Mouse (Mus musculus) heart, postnatal 10 days (tissue): ENCODE measurements at regions not wholly inside any gene's neighbourhood (a gene's known extent, or its start where the extent isn't known, plus 50 kb on each side); places are given as distances from the start of the nearest gene placed in this dataset.

ENCODE experiments used
- DNase-seq, 2 experiments: peaks; one replicate each; pipeline ENCODE4 v3.0.0; 2021
- intact Hi-C: fragments of 180-260 bp; cut with DNase I; formaldehyde crosslinking; loops from one replicate; pipeline ENCODE4 v1.15.1; 2025

DNA sequence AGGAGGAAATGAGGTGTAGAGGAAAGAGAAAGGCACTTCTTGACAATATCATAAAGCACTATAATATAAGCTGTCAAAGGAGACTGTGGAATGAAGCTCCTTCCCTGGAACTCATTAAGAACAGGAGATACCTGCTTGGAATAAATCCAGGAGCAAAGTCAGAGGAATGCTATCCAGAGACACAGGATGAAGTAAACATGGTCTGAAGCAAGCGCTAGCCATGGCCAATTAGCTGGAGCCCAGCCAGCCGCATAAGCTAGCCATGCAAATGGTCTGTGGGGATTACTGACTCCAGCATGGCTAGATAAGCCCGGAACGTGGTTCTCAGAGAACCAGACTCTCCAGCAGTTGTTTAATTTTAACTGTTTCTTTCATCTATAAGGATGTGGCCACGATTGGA lies 54.9 kb upstream of the Gpc3 start:
- peak in 1 of 2 experiments; percentile 8 for DNase-seq
- intact Hi-C loops: no loop called here

DNA sequence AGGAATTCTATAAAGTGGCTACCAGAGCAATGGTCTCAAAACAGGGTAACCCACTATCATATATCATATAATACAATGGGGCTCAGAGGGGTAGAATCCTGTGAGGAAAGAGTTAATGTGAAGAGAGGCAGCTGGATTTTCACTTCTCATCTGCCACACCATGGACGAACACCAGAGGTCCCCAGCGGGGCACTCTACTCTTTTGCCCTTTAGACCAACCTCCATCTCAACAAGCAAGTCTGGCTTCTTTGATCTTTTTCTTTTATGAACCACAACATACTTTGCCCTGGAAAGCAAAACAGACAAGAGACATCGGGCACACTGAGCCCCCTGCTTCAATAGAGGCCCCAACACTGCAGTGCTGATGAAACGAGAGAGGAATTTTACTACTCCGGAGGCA lies 65.3 kb upstream of the Gpc3 start:
- peak; percentile 3 to 27 for DNase-seq
- intact Hi-C loops: no loop called here

DNA sequence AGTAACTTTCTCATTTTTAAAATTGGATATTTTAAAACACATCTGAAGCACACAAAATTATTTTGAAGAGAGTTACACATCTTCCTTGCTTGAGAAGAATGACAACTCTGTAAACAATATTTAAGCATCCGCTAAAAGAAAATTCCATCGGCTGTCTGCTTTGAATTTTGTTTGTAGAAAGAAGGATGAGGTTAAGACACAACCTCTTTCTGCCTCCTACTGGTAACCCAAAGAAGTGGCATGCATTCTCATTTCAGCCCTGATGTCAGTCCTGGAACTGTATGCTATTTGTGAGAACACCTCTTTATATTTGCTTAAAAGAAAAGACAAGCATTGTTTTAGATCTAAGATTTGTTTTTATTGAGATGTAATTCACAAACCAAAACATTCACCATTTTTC lies 80.6 kb upstream of the Gpc3 start:
- peak in 1 of 2 experiments; percentile 7 for DNase-seq
- intact Hi-C loops: no loop called here

DNA sequence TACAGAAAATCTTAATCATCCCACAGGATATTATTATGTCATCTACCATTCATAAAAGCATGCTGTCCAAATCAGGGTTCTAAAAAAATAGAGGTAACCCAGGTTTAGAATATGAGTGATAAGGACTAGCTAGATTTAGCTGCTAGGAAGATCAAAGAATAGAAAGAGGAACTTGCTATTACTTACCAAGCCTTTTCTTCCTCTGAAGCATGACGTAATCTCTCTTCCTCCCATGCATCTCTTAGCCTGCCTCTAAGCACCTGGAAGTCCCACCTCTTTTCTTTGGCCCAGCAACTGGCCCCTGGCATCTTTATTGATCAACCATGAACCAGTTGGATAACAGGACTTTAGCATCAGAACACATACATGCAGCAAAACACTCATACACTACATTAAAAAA lies 85.9 kb upstream of the Gpc3 start:
- DNase-seq: no peak
- intact Hi-C loops: no loop called here

DNA sequence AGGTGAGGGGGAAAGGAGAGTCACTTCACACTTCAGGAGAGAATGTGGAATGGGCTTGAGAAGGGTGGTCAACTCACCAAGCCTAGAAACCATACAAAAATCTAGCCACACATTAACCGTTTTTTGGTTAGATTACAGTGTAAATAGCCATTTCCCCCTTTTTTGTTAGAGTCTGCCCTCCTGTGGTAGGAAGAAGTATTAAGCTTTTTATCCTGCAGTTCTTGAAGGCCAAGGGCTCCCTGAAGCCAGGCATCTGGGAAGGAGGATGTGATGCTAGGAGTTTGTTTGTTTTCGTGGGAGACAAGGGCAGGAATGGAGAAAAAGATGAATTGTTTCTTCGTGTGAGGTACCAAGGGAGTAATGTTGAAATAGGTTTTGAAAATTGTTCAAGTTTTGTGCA lies 73.5 kb upstream of the Ccdc160 start:
- intact Hi-C loops: loop anchor here (2.0 kb wide), 1 partner anchor 265 kb away; no protein-coding TSS in a partner anchor
- DNase-seq: peak in 1 of 2 experiments; percentile 5

DNA sequence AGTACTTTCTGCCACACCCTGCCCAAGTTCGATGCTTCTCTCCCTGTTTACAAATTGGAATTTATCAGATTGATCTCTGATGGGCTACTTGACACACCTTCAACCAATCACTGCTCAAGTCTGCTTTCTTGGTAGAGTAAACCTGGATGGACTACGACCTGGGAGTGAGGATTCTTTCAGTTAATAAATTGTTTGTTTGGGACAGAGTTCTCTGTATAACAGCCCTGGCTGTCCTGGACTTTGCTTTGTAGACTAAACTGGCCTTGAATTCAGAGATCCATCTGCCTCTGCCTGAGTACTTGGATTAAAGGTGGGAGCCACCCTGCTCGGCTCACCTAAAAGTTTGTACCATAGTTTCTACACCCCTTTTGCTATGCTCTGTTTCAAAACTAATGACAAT lies 52.9 kb upstream of the Ccdc160 start:
- intact Hi-C loops: no loop called here
- no peak for DNase-seq
